Mouse (Mus musculus) lung, embryonic 14.5 days (tissue): ENCODE results near the gene Irak1bp1. TPM values are rescaled to one million over a fixed set of nuclear protein-coding genes. Genes with fewer than 3 reads are reported as not detected.
A peak's percentile ranks its signal among the peaks of the same experiment; 100 is the strongest.

Experiments used
- ATAC-seq: fragments of 200-750 bp; cut with Nextera tagmentation; 2 replicates; pipeline ENCODE4 v1.8.0; 2017; ENCODE audit warnings: mild to moderate bottlenecking, moderate TSS enrichment, moderate library complexity; ENCODE audit not compliant: insufficient read depth
- DNase-seq: peaks from one replicate; pipeline ENCODE4 v3.0.0-alpha.2; 2015
- H3K27ac ChIP-seq: fragments of 300-500 bp; sonication (generic); 2 replicates; pipeline ENCODE4 v1.5.1; 2014; ENCODE audit warnings: low read depth, mild to moderate bottlenecking, moderate library complexity
- H3K27me3 ChIP-seq: fragments of 300-500 bp; sonication (generic); 2 replicates; pipeline ENCODE4 v1.6.1; 2014; ENCODE audit warnings: low read length, control low read depth; ENCODE audit not compliant: insufficient read depth
- H3K36me3 ChIP-seq: fragments of 300-500 bp; sonication (generic); 2 replicates; pipeline ENCODE4 v1.6.1; 2014; ENCODE audit warnings: control low read depth; ENCODE audit not compliant: insufficient read depth
- H3K4me1 ChIP-seq: fragments of 300-500 bp; sonication (generic); 2 replicates; pipeline ENCODE4 v1.6.1; 2014; ENCODE audit warnings: antibody characterized with exemption, control low read depth; ENCODE audit not compliant: insufficient read depth
- H3K4me2 ChIP-seq: fragments of 300-500 bp; sonication (generic); 2 replicates; pipeline ENCODE4 v1.6.1; 2014; ENCODE audit warnings: mild to moderate bottlenecking
- H3K4me3 ChIP-seq: fragments of 300-500 bp; sonication (generic); 2 replicates; pipeline ENCODE4 v1.5.1; 2014; ENCODE audit warnings: low read depth, low read length
- H3K9ac ChIP-seq: fragments of 300-500 bp; sonication (generic); 2 replicates; pipeline ENCODE4 v1.6.1; 2014
- H3K9me3 ChIP-seq: fragments of 300-500 bp; sonication (generic); 2 replicates; pipeline ENCODE4 v1.6.1; 2016; ENCODE audit warnings: low read depth, low read length, control low read depth
- CTCF ChIP-seq: IDR thresholded peaks from 2 replicates; pipeline ENCODE4 v1.5.1; 2016; ENCODE audit warnings: antibody characterized with exemption, low read depth
- WGBS: fragments of 180-500 bp; shearing (Covaris S2); extraction: QIAGEN DNeasy Blood & Tissue Kit; methylation state at CpG from one replicate; pipeline ENCODE4 v1.1.7; 2014; 5-methylcytosine and 5-hydroxymethylcytosine counted together
- polyA plus RNA-seq: library from polyadenylated mRNA; unstranded; fragments of >200 nt; fragmentation: Nextera tagmentation; extraction: Ambion mirVana; gene quantifications from 2 replicates; pipeline ENCODE4 v1.2.1, GENCODE M21; 2014

The Irak1bp1 gene
- polyA plus RNA-seq, 1 experiment from 2014 or later: 26.6 TPM

DNA sequence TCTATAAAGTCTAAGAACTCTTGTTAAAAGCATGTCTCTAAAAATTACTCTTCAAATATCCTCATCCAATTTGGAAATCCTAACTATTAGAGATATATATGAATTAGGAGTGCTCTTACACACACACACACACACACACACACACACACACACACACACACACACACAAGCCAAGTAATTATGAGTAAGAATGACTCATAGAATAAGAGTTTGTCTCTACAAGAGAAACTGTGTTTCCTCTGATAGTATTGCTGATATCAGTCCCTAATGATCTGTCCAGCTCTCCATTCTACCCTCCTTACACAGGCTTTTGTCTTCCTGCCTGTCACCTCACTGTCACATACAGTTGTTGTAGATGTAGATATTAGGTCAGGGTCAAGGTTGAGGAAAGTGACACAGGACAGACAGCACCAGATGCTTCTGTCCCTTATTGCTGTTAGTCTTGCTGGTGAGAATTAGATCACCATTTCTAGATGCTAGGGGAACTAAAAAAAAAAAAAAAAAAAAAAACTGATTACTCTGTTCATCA is 14.0 kb upstream of the Irak1bp1 start:
- H3K27ac ChIP-seq: no peak overlapping the region
- no peak for DNase-seq
- ATAC-seq: no peak

GRCm38 (mm10) chr9:82826426-82826825 is 2.9 kb upstream of the Irak1bp1 start:
- Histone ChIP-seq H3K27ac (no peak overlapping the region), H3K36me3 (no peaks in the 10 kb centered on the region), H3K4me3 (no peak overlapping the region), H3K9me3 (no peaks in the 10 kb centered on the region), H3K4me1 (no peaks in the 10 kb centered on the region), H3K9ac (no peak overlapping the region), H3K4me2 (no peak overlapping the region), H3K27me3 (no peaks in the 10 kb centered on the region)
- WGBS: 92% methylated on average over 6 of the region's 6 CpGs
- no peak for DNase-seq
- ATAC-seq: no peak
- TF ChIP-seq CTCF: no peak

More for the DNA sequence above, 14.0 kb upstream of the Irak1bp1 start:
- TF ChIP-seq CTCF: no peak
- Histone ChIP-seq H3K9ac (no peak overlapping the region), H3K27me3 (no peaks in the 10 kb centered on the region), H3K9me3 (no peaks in the 10 kb centered on the region), H3K4me3 (no peak overlapping the region), H3K36me3 (no peaks in the 10 kb centered on the region), H3K4me1 (no peaks in the 10 kb centered on the region), H3K4me2 (no peak overlapping the region)

DNA sequence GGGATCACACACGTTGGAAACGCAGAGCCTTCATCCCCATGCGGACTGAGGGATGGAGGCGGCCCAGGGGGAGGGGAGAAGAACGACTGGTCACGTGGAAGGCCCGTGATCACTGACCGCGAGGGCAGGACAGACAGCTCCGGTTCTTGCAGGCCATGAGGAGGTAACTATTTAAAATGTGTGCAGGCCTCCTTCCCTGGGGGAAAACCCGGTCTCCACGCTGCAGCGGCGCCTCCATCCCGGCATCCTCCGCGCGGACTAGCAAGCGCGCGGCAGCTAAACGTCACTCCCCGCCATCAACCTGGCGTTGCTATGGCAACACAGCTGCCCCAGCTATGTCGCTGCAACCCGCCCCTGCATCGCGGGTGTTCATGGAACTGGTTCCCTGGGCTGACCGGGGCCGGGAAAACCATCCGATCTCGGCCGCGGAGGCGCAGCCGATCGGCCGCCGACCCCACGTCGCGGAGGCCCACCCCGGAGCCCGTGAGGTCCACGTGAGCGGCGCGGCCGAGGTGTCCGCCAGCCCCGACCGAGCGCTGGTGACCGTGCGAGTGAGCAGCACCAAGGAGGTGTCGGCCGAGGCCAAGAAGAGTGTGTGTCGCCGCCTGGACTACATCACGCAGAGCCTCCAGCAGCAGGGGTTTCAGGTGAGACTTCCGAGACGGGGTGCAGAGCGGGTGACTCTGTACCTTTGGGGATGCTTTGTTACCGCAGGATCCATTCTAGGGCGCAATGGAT is 522 bp downstream of the Irak1bp1 start:
- ATAC-seq: peak; percentile 94
- no peaks in the 10 kb centered on the region for H3K36me3 ChIP-seq
- H3K4me2 ChIP-seq: peak overlapping the region; percentile 83
- H3K27ac ChIP-seq: peak overlapping the region; percentile 81
- no peaks in the 10 kb centered on the region for H3K4me1 ChIP-seq
- H3K4me3 ChIP-seq: peak overlapping the region; percentile 76
- under 1% methylated on average over 65 of the region's 65 CpGs for WGBS
- H3K9ac ChIP-seq: peak overlapping the region; percentile 71
- DNase-seq: peak; percentile 95
- TF ChIP-seq CTCF: no peak
- H3K9me3 ChIP-seq: no peaks in the 10 kb centered on the region
- H3K27me3 ChIP-seq: no peaks in the 10 kb centered on the region

- no peaks in the 10 kb centered on the region for H3K36me3 ChIP-seq
- no peak overlapping the region for H3K4me2 ChIP-seq
- WGBS: 34% methylated on average over 4 of the region's 4 CpGs
- no peak overlapping the region for H3K4me3 ChIP-seq
- TF ChIP-seq CTCF: no peak
- H3K27ac ChIP-seq: no peak overlapping the region
- no peak for DNase-seq
- no peaks in the 10 kb centered on the region for H3K4me1 ChIP-seq
- H3K9me3 ChIP-seq: no peaks in the 10 kb centered on the region
- no peaks in the 10 kb centered on the region for H3K27me3 ChIP-seq
- no peak for ATAC-seq
- no peak overlapping the region for H3K9ac ChIP-seq
Measured at GRCm38 (mm10) chr9:82831891-82832290, 2.6 kb downstream of the Irak1bp1 start.

DNA sequence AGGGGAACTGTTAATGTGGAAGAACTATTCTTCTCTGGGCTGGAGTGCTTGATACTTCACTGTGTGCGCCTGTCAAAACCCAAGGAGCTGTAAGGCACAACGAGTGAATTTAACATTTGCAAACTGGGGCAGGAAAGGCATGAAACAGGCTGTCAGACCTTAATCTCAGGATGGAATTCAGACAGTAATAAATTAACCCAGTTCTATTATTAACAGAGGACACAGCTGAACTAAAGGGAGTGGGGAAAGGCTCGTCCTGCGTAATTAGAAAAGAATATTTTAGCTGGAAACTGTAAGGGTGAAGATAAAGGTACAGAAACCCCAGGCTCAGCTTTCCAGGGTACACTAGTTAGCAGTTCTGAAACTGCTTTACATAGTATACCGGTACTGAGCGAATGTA is 6.6 kb downstream of the Irak1bp1 start:
- no peaks in the 10 kb centered on the region for H3K9me3 ChIP-seq
- no peaks in the 10 kb centered on the region for H3K4me1 ChIP-seq
- no peak for TF ChIP-seq CTCF
- ATAC-seq: no peak
- H3K27me3 ChIP-seq: no peaks in the 10 kb centered on the region
- H3K36me3 ChIP-seq: peaks cover 13% of the 10 kb centered on the region; the same call in 1 of the 2 replicates
- whole genome bisulfite sequencing: 68% methylated on average over 6 of the region's 6 CpGs
- no peak overlapping the region for H3K4me3 ChIP-seq
- no peak for DNase-seq
- H3K4me2 ChIP-seq: no peak overlapping the region
- no peak overlapping the region for H3K27ac ChIP-seq
- H3K9ac ChIP-seq: no peak overlapping the region

GRCm38 (mm10) chr9:82842671-82843070 is 13.3 kb downstream of the Irak1bp1 start:
- Histone ChIP-seq H3K4me3 (no peak overlapping the region), H3K36me3 (peaks cover 18% of the 10 kb centered on the region; the same call in 1 of the 2 replicates), H3K4me1 (no peaks in the 10 kb centered on the region), H3K27me3 (no peaks in the 10 kb centered on the region), H3K9me3 (no peaks in the 10 kb centered on the region), H3K27ac (no peak overlapping the region), H3K9ac (no peak overlapping the region), H3K4me2 (no peak overlapping the region)
- no peak for TF ChIP-seq CTCF
- ATAC-seq (no peak), DNase-seq (no peak)
- WGBS: 91% methylated on average over 4 of the region's 4 CpGs

GRCm38 (mm10) chr9:82854040-82854439 is 24.7 kb downstream of the Irak1bp1 start:
- DNase-seq (peak; percentile 62), ATAC-seq (peak; percentile 35; the same call in 1 of the 2 replicates)
- no peak overlapping the region for H3K9ac ChIP-seq
- H3K27ac ChIP-seq: no peak overlapping the region
- no peaks in the 10 kb centered on the region for H3K27me3 ChIP-seq
- no peaks in the 10 kb centered on the region for H3K4me1 ChIP-seq
- WGBS: 45% methylated on average over 2 of the region's 2 CpGs
- H3K9me3 ChIP-seq: no peaks in the 10 kb centered on the region
- H3K4me2 ChIP-seq: no peak overlapping the region
- no peaks in the 10 kb centered on the region for H3K36me3 ChIP-seq
- no peak overlapping the region for H3K4me3 ChIP-seq
- peak; percentile 63 for TF ChIP-seq CTCF
